Mouse (Mus musculus): ENCODE measurements around the gene Dnajb7. TPM values are rescaled to one million over a fixed set of nuclear protein-coding genes. Genes with fewer than 3 reads are reported as not detected.

Dnajb7 gene
- total RNA-seq (2014; rRNA removed), result not detected in 2 replicates
- polyA plus RNA-seq (2015; fragmentation: Nextera tagmentation; extraction: Ambion mirVana), result 0.18 TPM in 1 of 2 replicates, not detected in the other

DNA sequence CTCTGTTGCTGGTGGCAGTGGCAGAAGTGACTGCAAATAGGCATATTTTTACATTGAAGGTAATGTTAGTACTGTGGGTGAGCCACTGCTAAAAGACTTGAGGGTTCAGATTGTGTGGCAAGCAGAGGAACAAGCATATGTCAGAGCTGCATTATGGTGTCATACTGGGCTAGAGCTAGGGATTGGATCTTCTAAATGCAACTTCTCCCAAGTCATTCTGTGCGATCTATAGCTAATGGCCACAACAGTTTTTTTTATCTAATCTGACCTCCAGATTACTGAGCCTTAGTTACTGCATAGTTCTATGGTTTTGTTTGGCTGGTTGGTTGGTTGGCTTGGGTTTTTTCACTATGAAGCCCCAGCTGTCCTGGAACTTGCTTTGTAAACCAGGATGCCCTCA is at the start of gene Dnajb7:
Gene Dnajb7 (minus strand): TSS at position 101 of the 400 bp plus-strand sequence.
- H3K9me3 ChIP-seq (ENCODE audit: low read length), result no peaks in the 10 kb centered on the region
- DNase-seq, result no peak
- H3K9ac ChIP-seq, result no peak within 1 kb of the TSS
- no peaks in the 10 kb centered on the region for H3K4me1 ChIP-seq (ENCODE audit: insufficient read depth)
- H3K4me2 ChIP-seq (ENCODE audit: low read depth), result no peak within 1 kb of the TSS
- WGBS, result 91% methylated on average over 1 of the region's 1 CpGs
- no peak for TF ChIP-seq CTCF (IDR thresholded peaks at IDR 0.05; ENCODE audit: low read depth)
- H3K4me3 ChIP-seq (ENCODE audit: low read depth, low read length), result no peak within 1 kb of the TSS
- no peaks in the 10 kb centered on the region for H3K36me3 ChIP-seq (ENCODE audit: insufficient read depth)
- no peak within 1 kb of the TSS for H3K27ac ChIP-seq (ENCODE audit: low read depth, low read length)
- no peaks in the 10 kb centered on the region for H3K27me3 ChIP-seq (ENCODE audit: insufficient read depth, low read length)
- no peak for ATAC-seq

DNA sequence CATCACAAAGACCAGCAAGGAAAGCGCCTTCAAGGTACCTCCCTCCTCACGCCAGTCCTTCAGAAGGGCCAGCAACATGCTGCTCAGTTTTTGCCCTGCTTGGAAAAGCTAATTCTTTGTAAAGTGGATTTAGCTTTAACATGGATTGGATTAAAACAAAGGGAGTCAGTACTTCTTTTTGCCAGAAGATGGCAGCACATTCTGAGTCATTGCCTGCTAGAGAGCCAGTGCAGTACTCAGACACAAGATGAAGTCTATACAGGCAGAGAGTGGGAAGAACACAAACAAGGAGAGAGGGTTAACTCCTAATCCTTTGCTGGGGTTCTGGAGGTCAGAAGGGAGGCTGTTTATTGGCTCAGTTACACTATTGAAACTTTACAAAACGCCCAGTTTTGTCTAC is 40.4 kb upstream of the Dnajb7 start:
- 44% methylated on average over 3 of the region's 3 CpGs for WGBS
- Histone ChIP-seq H3K27ac (ENCODE audit: low read depth, low read length) (peak overlapping the region; percentile 35; the same call in 1 of the 2 replicates), H3K9ac (no peak overlapping the region), H3K4me1 (ENCODE audit: insufficient read depth) (no peaks in the 10 kb centered on the region), H3K9me3 (ENCODE audit: low read length) (no peaks in the 10 kb centered on the region), H3K27me3 (ENCODE audit: insufficient read depth, low read length) (no peaks in the 10 kb centered on the region), H3K4me3 (ENCODE audit: low read depth, low read length) (no peak overlapping the region), H3K4me2 (ENCODE audit: low read depth) (no peak overlapping the region), H3K36me3 (ENCODE audit: insufficient read depth) (peaks cover 29% of the 10 kb centered on the region)
- peak; percentile 88 for DNase-seq
- TF ChIP-seq CTCF (IDR thresholded peaks at IDR 0.05; ENCODE audit: low read depth), result peak; percentile 89
- peak; percentile 85 for ATAC-seq

DNA sequence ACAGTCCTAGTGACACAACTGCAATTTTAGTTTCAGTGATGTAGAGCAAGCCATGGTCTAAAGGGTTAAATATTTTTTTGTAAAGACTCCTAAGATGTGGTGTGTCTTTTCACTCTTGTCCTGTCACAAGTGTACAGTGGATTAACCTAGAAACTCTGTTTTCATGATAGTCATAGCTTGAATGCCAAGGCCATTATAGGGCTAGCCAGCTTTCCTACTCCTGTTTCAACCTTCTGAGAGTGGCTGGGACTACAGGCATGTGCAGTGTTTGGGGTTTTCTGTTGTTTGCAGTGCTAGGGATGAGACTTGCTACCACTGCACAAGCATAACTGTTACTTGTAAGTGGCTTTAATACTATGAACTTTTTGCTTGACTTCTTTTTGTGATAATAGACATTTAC is 31.1 kb upstream of the Dnajb7 start:
- Histone ChIP-seq H3K4me1 (ENCODE audit: insufficient read depth) (no peaks in the 10 kb centered on the region), H3K27me3 (ENCODE audit: insufficient read depth, low read length) (no peaks in the 10 kb centered on the region), H3K9ac (no peak overlapping the region), H3K4me2 (ENCODE audit: low read depth) (no peak overlapping the region), H3K36me3 (ENCODE audit: insufficient read depth) (peaks cover 9% of the 10 kb centered on the region; the same call in 1 of the 2 replicates), H3K4me3 (ENCODE audit: low read depth, low read length) (no peak overlapping the region), H3K27ac (ENCODE audit: low read depth, low read length) (no peak overlapping the region), H3K9me3 (ENCODE audit: low read length) (no peaks in the 10 kb centered on the region)
- ATAC-seq, result no peak
- no peak for DNase-seq
- no peak for TF ChIP-seq CTCF (IDR thresholded peaks at IDR 0.05; ENCODE audit: low read depth)

DNA sequence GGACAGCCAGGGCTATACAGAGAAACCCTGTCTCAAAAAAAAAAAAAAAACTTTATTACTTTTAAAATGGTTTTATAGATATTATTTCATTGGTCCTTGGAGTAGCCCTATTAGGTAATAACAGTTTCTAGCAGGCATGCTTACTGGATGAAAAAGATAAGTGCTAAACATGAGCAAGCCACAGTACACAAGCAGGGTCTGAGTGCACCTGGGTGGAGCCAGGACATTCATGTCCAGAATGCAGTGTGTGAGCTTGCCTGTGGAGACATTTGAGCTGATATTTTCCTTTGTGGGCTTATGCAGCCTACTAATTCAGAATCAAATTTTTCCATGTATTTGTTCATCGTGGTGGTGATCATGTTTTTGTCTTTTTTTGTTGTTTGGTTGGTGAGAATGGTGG is 30.2 kb upstream of the Dnajb7 start:
- DNase-seq (no peak), ATAC-seq (no peak)
- H3K4me3 ChIP-seq (ENCODE audit: low read depth, low read length), result no peak overlapping the region
- TF ChIP-seq CTCF (IDR thresholded peaks at IDR 0.05; ENCODE audit: low read depth), result no peak
- H3K36me3 ChIP-seq (ENCODE audit: insufficient read depth), result peaks cover 9% of the 10 kb centered on the region; the same call in 1 of the 2 replicates
- no peak overlapping the region for H3K4me2 ChIP-seq (ENCODE audit: low read depth)
- no peaks in the 10 kb centered on the region for H3K27me3 ChIP-seq (ENCODE audit: insufficient read depth, low read length)
- H3K27ac ChIP-seq (ENCODE audit: low read depth, low read length), result no peak overlapping the region
- WGBS, result 97% methylated on average over 1 of the region's 1 CpGs
- no peaks in the 10 kb centered on the region for H3K9me3 ChIP-seq (ENCODE audit: low read length)
- no peak overlapping the region for H3K9ac ChIP-seq
- H3K4me1 ChIP-seq (ENCODE audit: insufficient read depth), result no peaks in the 10 kb centered on the region

DNA sequence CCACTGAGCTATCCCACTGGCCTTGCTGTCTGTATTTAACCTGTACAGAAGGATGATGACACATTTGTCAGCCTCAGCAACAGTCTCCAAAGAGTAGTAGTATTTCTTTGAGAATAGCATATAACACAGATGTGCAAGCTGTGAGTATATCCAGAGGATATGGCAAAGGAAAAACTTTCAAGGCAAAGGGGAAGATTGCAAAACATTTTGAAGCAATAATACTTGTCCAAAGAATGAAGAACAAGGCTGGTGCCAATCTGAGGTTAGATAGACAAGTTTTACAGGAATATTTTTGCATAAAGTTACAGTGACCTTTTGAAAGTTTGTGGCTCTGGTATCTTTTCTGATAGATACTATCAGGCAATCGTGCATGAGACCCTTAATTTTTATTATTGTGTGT is 23.1 kb upstream of the Dnajb7 start:
- WGBS, result 88% methylated on average over 1 of the region's 1 CpGs
- no peaks in the 10 kb centered on the region for H3K27me3 ChIP-seq (ENCODE audit: insufficient read depth, low read length)
- ATAC-seq (no peak), DNase-seq (no peak)
- no peaks in the 10 kb centered on the region for H3K9me3 ChIP-seq (ENCODE audit: low read length)
- peaks cover 10% of the 10 kb centered on the region; the same call in 1 of the 2 replicates for H3K36me3 ChIP-seq (ENCODE audit: insufficient read depth)
- no peak for TF ChIP-seq CTCF (IDR thresholded peaks at IDR 0.05; ENCODE audit: low read depth)
- H3K9ac ChIP-seq, result no peak overlapping the region
- no peak overlapping the region for H3K4me3 ChIP-seq (ENCODE audit: low read depth, low read length)
- H3K4me2 ChIP-seq (ENCODE audit: low read depth), result no peak overlapping the region
- H3K27ac ChIP-seq (ENCODE audit: low read depth, low read length), result no peak overlapping the region
- no peaks in the 10 kb centered on the region for H3K4me1 ChIP-seq (ENCODE audit: insufficient read depth)

DNA sequence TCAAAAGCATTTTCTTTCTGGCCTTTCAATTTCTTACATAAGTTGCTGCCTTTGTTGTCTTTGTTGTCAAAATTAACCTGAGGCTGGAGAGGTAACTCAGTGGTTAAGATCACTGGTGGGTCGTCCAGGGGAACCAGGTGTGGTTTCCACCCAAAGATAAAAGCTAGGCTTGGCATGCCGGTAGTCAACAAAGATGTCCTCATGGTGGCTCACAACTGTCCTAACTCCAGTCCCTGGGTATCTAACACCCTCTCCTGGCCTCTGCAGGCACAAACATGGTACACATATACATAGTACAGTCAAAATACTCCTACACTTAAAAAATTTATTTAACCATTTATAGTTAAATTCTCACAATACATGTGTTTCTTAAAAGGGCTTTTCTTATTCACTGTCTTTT is 19.8 kb upstream of the Dnajb7 start:
- Histone ChIP-seq H3K4me1 (ENCODE audit: insufficient read depth) (no peaks in the 10 kb centered on the region), H3K4me2 (ENCODE audit: low read depth) (no peak overlapping the region), H3K27me3 (ENCODE audit: insufficient read depth, low read length) (no peaks in the 10 kb centered on the region), H3K27ac (ENCODE audit: low read depth, low read length) (no peak overlapping the region), H3K9ac (no peak overlapping the region), H3K4me3 (ENCODE audit: low read depth, low read length) (no peak overlapping the region), H3K36me3 (ENCODE audit: insufficient read depth) (peaks cover 10% of the 10 kb centered on the region; the same call in 1 of the 2 replicates), H3K9me3 (ENCODE audit: low read length) (no peaks in the 10 kb centered on the region)
- TF ChIP-seq CTCF (IDR thresholded peaks at IDR 0.05; ENCODE audit: low read depth), result no peak
- WGBS, result 88% methylated on average over 2 of the region's 2 CpGs
- DNase-seq (no peak), ATAC-seq (no peak)

DNA sequence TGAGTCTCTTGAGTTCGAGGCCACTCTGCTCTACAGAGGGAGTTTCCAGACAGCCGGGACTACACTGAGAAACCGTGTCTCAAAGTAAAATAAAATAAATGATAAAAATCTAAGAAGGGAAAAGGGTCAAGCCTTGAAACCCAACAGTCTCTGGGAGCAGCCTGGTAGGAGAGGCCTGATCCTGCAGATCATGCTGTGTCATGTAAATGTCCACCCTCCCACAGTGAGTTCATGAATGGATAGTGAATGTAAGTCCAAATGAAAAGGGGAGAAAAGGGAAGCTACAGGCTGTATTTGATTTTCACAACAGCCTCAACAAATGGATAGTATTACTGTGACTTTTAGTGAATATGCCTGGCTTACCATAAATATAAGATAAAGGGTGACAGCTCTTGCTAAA is 17.2 kb upstream of the Dnajb7 start:
- TF ChIP-seq CTCF (IDR thresholded peaks at IDR 0.05; ENCODE audit: low read depth), result no peak
- H3K27me3 ChIP-seq (ENCODE audit: insufficient read depth, low read length), result no peaks in the 10 kb centered on the region
- no peaks in the 10 kb centered on the region; the same call in 1 of the 2 replicates for H3K36me3 ChIP-seq (ENCODE audit: insufficient read depth)
- ATAC-seq, result no peak
- H3K9ac ChIP-seq, result no peak overlapping the region
- 84% methylated on average over 3 of the region's 3 CpGs for WGBS
- no peak for DNase-seq
- no peaks in the 10 kb centered on the region for H3K9me3 ChIP-seq (ENCODE audit: low read length)
- no peaks in the 10 kb centered on the region for H3K4me1 ChIP-seq (ENCODE audit: insufficient read depth)
- H3K27ac ChIP-seq (ENCODE audit: low read depth, low read length), result no peak overlapping the region
- no peak overlapping the region for H3K4me2 ChIP-seq (ENCODE audit: low read depth)
- H3K4me3 ChIP-seq (ENCODE audit: low read depth, low read length), result no peak overlapping the region
